Mouse (Mus musculus): Measurements from ENCODE around the gene Pip4k2b. TPM values are rescaled to one million over a fixed set of nuclear protein-coding genes. Genes with fewer than 3 reads are reported as not detected.

The Pip4k2b gene
- total RNA-seq, 4 experiments from 2014 or later, result 97.5 to 127 (median 109) TPM

DNA sequence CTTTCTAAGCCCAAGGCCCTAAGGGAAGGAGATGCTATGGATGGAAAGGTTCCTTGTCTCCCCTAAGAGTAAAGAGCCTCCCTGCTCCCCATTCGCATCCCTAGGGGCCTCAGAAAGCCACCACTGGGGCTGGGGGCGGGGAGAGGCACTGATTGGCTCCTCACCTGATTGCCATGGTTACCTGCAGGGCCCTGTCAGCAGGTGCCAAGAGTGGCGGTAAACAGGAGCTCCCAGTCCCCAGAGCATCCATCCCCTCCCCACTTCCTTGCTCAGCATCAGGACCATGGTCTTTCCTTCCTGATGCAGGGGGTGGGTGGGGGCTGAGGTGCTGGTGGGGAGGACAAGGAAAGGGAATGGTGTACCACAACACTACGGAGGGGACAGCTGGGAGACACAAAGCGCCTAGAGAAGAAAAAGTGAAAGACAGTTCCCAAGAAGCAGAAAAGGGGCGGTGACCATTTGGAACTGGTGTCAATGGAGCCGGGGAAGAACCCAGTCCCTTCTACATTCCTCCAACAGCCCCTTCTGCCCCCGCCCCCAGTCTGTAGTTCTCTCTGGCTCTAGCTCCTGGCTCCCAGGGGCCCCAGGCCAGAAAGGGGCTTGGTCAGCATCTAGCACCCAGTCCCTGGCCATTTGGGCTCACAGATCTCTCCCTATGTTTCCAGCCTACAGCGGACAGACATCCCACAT is 48.6 kb downstream of the Pip4k2b start:
- DNase-seq (ENCODE audit: low spot score in 2 of 2), result no peak

DNA sequence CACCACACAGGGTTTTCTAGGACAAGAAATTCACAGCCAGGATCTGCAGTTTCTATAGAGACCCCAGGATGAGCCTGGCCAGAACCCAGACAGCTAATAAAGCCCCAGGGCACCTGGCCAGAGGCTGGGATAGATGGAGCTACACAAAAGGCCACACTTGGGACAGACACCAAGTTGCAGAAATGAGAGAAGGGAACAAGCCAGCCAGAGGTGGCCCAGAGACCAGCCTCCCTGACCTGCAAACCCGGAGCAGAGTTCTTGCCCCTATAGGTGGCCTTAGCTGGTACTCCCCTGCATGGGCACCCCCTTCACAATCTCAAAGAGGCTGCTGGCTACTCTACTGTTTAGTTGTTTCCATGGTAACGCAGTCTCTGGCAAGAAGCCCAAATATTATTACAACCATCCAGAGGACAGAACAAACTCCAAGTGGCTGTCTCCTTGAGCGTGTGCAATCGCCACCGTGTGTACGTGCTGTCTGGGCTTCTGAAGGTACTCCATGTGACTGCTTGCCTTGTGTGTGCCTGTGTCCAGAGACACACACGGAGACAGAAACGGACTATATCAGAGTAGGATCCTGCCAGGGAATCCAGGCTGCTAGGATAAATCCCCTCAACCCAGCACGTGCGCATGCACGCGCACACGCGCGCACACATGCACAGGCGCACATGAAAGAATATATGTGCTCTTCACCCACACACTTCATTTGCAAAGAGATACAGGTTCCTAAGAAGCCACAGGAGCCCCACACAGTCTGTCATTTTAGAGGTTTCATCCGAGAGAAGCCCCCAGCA is 49.4 kb downstream of the Pip4k2b start:
- DNase-seq (ENCODE audit: low spot score in 2 of 2), result peak; percentile 58 to 67

DNA sequence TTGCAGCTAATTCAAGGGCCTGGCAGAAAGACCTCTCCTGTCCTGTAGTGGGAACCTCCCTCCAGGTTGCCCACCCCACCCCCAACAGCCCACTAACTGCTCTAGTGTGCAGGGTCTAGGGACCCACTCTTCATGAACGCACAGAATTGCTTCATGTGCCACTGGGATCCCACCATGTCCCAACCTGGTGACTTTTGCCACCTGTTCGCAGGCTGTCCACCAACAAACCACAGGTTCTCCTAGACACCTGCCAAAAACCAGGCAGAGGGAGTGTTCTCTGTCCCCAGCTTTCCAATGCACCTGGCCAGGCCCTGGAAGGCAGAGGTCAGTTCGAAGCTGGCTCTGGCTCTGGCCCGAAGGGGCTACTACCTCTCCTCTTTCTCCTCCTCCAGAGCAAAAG is 50.1 kb downstream of the Pip4k2b start:
- no peak for DNase-seq (ENCODE audit: low spot score in 2 of 2)

DNA sequence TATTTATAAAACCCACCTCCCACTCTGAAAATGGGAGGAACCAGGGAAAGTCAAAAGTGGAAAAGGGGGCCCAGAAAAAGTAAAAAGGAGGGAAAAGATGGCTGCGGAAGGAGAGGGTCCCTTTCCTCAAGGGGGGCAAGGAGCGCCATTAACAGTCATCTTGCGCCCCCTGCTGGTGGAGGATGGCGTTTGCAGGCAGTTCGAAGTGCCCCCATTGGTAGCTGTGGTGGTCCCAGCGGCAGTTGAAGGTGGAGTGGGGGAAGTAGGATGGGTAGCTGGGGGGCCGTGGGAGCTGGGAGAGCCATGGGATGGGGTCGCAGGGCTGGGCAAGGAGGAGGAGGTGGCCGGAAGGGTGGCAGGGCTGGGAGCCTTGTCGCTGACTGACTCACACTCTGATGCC is 54.6 kb downstream of the Pip4k2b start:
- DNase-seq (ENCODE audit: low spot score in 2 of 2), result peak in 1 of 2 experiments; percentile 58

DNA sequence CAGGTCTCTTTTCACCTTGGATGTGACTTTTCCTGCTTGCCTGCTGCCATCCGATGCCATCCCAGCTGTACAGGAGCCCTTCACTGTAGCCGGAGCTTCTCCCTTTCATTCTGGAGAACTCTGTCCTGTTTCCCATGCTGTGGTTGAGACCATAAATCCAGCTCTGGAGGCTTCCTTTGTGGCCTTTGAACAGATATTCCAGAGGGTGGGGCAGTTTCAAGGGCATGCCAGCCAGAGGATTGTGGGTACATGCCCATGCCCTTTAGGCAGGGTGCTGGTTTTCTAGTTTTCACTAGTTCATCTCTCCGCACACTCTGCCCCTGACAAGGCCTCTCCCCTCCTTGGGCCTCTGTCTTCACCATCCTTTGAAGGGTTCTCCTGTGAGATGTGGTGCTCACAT is 57.4 kb downstream of the Pip4k2b start:
- no peak for DNase-seq (ENCODE audit: low spot score in 2 of 2)

DNA sequence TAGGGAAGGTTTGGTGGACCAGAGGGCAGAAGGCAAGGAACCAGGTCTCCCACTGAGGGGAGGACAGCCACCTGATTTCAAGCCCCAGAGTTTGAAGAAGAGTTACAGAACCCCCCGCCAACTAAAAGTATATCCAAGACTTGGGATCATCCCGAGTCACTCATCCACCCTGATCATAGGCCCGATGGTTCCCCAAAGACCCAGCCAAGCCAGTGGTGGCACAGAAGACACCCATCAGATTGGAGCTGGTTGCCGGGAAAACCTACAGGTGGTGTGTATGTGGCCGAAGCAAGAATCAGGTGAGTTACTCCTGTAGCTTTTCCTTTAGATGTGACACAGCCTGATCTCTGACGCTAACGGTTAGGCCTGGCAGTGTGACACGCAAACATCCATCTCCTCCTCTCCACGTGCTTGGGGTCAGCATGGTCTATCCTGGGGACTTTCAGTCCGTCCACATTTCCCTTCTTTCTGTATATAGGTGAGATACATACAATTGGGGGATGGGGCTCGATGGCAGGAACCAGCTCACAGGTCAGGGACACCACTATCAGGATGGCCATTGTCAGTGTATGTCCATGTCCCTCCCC is 58.1 kb downstream of the Pip4k2b start:
- no peak for DNase-seq (ENCODE audit: low spot score in 2 of 2)

DNA sequence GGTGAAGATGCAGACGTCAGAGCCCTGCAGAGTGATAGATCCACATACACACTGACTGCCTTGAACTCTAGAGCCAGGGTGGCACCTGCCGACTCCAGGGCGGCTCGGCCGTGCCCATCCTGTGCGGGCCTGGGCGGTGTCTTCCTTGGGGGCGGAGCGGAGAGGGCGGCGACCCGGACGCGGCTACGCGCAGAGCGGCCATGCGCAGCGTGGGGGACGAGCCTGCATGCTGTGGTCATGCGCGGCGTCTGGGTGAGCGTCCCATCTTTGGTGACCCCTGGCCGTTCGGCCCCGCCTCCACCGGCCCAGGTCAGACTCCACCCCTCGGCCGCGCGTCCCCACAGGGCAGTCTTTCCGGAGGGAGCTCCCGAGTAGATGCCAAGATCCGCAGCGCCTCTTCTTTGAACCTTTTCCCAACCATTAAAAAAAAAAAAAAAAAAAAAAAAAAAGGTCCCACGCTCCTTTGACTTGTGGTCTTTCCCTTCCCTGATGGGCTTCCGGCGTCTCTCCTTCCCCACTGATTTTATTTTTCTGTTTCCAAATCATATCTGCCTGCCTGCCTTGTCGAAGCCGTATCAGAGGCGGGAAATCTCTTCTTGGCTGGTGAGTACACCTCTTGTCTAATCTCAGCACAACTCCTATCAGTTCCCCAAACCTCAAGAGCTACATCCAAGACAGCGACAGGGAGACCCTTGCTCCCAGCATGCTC is 58.7 kb downstream of the Pip4k2b start, which contains the start of gene Cisd3:
Cisd3 (plus strand) TSS at position 214 of the 709 bp plus-strand sequence.
- DNase-seq (ENCODE audit: low spot score in 2 of 2), result peak; percentile 79 to 82

DNA sequence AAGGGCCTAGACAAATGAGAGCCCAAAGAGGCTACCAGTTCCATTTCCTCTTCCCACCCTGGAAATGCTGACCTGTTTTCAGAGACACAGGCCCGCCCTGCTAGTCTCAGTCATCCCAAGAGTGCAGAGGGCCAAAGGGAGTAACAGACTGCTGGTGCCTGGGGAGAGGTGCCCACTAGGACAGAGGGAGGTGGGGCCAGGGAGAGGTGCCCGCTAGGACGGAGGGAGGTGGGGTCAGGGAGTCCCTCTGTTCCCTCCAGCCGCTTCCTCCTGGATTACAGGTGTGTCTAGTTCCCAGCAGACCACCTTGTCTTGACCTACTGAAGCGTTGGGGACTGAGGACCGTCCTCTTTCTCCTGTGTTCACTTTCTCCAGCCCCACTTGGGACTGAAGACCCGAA is 59.7 kb downstream of the Pip4k2b start:
- DNase-seq (ENCODE audit: low spot score in 2 of 2), result no peak

DNA sequence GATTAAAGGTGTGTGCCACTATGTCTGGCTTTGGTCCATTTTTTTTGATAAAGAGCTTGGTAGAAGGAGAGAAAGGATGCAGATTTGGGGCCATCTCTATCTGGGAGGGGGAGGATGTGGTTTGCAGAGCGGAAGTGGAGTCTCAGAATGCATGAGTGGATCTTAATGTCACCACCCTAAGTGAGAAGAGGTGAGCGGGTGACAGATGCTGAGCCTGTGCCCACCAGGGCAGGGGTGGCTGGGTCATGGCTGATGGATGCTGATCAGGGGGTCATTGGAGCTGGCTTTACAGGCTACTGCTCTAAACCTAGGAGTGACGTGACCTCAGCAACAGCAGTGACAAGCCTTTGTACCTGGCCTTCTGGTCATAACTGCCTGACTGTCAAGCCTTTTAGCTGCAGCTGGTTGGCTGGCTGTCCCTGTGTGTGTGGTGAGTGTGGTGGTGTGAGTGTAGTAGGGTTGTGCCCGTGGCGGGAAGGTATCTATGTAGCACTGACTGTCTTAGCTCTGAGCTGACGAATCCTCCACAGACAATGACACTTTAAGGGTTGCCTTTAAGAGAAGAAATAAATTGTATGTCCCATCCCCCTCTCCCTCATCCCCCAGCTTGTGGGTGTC is 60.3 kb downstream of the Pip4k2b start:
- no peak for DNase-seq (ENCODE audit: low spot score in 2 of 2)

DNA sequence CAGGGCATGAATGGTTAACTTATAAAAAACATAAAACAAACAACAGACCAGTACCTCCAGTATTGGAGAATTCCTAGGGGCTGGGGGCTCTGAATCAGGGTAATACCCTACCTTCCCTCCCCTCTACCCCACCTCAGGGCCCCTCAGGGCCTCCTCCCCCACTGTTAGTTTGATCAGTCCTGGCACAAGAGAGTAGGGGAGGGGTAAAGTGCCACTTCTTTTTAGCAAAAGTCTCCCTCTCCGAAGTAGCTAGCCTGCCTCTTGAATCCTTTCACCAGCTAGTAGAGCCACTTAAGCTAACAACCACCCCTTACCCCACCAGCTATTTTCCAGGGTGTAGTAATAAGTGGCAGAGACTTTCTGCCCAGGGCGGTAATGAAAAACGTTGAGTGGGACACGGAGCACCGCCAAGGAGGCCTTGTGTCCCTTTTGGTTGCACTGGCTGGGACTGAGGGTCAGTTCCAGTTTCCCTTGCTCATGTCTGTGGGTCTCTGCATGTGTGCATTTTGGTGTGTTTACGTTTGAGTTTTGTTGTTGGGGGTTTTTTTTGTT is 61.9 kb downstream of the Pip4k2b start:
- DNase-seq (ENCODE audit: low spot score in 2 of 2), result no peak

DNA sequence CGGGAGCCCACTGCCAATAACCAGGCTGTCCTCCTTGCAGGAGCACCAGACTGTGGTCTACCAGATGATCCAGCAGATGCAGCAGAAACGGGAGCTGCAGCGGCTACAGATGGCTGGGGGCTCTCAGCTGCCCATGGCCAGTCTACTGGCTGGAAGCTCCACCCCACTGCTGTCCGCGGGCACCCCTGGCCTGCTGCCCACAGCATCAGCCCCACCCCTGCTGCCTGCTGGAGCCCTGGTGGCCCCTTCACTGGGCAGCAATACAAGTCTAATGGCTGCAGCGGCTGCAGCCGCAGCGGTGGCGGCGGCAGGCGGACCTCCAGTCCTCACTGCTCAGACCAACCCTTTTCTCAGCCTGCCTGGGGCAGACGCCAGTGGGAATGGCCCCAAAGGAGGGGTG is 64.1 kb downstream of the Pip4k2b start:
- DNase-seq (ENCODE audit: low spot score in 2 of 2), result no peak

DNA sequence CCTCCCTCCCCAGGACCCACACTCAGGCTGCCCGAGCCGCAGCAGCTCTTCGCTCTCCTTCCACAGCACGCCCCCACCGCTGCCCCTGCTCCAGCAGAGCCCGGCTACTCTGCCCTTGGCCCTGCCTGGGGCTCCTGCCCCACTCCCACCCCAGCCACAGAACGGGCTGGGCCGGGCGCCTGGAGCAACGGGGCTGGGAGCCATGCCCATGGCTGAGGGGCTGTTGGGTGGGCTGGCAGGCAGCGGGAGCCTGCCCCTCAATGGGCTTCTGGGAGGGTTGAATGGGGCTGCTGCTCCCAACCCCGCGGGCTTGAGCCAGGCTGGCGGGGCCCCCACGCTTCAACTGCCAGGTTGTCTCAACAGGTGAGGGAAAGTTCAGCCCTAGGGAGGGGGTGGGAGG is 66.2 kb downstream of the Pip4k2b start:
- no peak for DNase-seq (ENCODE audit: low spot score in 2 of 2)

DNA sequence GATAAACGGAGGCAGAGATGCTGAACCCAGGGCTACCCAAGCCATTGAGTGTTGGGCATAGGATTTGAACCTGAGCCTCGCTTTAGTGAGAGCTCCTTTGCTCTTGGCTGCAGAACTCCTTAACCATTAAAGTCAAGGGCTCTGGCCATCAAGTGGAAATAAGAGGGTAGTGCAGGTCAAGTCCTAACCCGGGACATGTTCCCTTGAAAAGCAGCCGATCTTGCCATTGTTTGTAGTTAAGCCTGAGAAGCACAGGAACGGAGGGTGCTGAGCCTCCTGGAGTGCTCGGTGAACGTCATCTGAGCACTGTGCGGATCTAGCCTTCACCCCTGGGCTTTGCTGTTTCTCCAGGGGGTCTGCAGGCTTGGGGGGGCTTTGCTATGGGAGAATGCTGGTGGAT is 66.7 kb downstream of the Pip4k2b start:
- no peak for DNase-seq (ENCODE audit: low spot score in 2 of 2)

DNA sequence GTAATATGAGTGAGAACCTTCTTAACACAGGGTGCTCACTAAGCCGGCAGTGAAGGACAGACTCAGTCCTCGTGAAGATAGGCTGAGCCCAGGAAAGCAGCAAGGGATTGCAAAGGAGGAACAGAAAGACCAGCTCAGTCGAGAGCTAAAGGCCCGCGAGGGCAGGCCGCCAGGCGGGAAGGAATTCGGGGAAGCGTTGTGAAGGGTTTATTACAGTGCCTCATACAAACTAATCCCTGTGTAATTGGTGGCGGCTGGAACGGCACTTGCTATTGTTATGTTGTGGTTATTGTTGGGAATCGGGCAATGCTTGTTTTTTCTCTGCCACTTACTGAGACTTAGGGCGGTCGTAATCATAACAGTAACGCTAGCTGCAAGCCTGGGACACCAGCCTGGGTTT is 67.1 kb downstream of the Pip4k2b start:
- DNase-seq (ENCODE audit: low spot score in 2 of 2), result no peak

DNA sequence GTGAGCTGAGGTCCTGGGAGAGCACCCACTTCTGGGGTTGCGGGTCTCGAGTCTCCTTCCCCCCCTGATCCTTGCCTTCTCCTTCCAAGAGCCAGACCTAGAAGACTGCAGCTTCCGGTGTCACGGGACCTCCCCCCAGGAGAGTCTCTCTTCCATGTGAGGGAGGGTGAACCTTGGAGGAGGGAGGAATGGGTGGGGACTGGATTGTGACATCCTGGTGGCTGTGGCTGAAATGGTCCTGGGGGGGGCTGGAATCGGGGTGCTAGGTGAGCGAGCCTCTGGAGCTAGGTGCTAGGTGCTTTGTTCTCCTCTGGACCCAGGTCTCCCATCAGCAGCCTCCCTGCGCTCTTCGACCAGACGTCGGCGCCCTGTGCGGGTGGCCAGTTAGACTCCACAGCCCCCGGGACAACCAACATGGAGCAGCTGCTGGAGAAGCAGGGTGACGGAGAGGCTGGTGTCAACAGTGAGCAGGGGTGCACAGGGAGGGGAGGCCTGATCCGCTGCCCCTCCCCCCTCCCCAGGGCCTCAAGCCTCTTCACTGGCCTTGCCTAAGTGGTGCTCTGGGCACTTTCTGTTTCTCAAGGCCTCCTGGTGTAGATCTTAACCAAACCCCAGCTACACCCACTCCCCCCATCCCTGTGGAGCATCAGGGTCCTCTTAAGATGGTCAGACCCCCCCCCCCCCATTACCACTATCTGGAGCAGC is 68.3 kb downstream of the Pip4k2b start:
- no peak for DNase-seq (ENCODE audit: low spot score in 2 of 2)

DNA sequence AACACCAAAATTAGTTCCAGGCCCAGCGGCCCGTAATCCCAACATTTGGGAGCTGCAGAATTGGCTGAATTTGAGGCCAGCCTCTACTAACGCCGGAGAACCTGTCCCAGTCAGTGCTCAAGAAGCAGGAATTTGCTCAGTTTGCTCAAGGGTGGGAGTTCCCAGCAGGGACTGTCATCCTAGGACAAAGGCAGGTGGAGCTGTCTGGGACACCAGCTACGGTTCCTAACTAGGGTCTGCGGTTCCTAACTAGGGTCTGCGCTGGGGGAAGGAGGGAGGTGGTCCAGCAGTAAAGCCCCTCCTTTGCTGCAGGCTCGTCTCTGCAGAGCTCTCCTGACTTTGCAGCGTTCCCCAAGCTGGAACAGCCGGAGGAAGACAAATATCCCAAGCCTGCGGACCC is 71.4 kb downstream of the Pip4k2b start:
- DNase-seq (ENCODE audit: low spot score in 2 of 2), result no peak

DNA sequence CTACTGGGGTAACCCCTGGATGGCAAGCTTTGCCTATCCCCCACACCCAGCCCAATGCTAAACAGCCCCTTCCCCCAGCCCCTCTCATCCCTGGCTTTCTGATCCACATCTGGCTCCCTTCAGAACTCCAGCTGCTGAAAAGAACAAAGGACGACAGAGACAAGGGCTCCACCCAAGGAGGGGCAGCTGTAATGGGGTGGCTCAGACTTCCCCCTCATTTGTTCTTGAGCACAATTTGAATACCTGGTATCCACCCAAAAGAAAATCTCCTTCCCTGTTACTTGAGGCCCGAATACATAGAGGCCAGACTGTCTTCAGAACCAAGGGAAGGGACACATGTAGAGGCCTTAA is 73.4 kb downstream of the Pip4k2b start:
- DNase-seq (ENCODE audit: low spot score in 2 of 2), result no peak

DNA sequence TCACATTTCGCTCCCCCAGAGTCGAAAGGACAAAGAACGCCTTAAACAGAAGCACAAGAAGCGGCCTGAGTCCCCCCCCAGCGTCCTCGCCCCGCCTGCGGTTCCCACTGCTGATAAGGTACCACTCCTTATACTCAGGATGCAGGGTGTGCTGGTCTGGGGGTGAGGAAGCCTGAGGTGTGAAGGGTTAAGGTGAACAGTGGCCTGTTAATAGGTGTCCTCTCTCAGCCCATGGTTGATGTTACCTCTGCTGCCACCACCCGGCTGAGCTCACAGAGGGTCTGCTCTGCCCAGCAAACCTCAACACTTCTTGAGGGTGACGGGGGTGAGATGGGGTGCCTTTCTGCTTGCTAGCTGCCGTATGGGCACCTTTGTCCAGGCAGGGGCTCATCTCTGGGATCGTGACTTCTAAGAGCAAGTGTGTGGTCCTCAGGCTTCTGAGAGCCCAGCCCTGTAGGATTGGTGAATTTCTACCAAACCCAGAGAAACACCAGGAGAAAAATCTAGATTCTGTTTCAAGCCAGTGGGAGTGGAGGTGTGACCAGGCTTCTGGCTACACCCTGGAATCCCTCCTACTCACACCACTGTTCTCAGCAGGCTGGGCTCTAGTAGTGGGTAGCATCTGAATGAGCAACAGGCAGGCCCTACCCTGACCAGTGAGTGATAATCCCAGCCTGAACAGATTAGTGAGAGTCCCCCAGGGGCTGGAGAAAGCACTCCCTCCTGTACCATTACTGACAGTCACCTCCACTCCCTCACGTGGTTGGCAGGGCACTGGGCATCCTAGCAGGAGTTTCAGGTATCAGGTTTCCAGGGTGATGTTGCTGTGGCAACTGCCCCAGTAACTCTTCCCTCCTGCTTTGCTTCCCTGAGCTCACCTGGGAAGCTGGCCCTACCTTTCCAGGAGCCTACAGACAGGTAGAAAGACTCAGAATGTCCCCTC is 74.0 kb downstream of the Pip4k2b start:
- no peak for DNase-seq (ENCODE audit: low spot score in 2 of 2)

DNA sequence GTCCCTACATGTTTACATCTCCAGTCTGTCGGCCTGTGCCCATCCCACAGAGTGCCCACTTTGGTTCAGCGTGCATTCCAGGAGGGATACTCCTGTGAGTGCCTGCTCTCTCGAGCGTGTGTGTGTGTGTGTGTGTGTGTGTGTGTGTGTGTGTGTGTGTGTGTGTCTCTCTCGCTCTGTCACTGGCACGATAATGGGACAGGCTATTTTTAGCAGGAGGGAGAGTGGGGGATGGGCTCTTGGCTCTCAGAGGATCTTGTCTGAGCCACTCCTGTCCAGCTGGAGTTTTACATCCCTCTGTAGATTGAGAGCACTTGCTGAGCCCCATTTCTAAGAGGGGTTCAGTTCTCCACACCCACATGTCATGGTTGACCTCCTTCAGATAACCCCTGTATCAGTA is 74.7 kb downstream of the Pip4k2b start:
- peak in 1 of 2 experiments; percentile 49 for DNase-seq (ENCODE audit: low spot score in 2 of 2)

Measured in layer of hippocampus, adult 8-10 months (tissue).